Mouse (Mus musculus) macrophage (primary cell): Measurements from ENCODE around the gene Klhl29. TPM values are rescaled to one million over a fixed set of nuclear protein-coding genes. Genes with fewer than 3 reads are reported as not detected.

Experiments
- H3K27ac ChIP-seq: fragments of 350-480 bp; formaldehyde crosslinking; 2 replicates; pipeline ENCODE4 v1.9.0; 2021
- H3K36me3 ChIP-seq: fragments of 350-480 bp; formaldehyde crosslinking; 2 replicates; pipeline ENCODE4 v1.9.0; 2021; ENCODE audit errors: inconsistent target
- H3K4me3 ChIP-seq: fragments of 350-480 bp; formaldehyde crosslinking; 2 replicates; pipeline ENCODE4 v1.9.0; 2021; ENCODE audit errors: inconsistent target
- H3K79me2 ChIP-seq: fragments of 350-480 bp; formaldehyde crosslinking; 2 replicates; pipeline ENCODE4 v1.9.0; 2021; ENCODE audit errors: inconsistent target
- WGBS: methylation state at CpG from one replicate; pipeline ENCODE4 v1.1.7; 2026; ENCODE audit warnings: inconsistent platforms; ENCODE audit not compliant: missing documents; 5-methylcytosine and 5-hydroxymethylcytosine counted together
- polyA plus RNA-seq: library from polyadenylated mRNA; stranded (reverse); fragments of 250-400 nt; gene quantifications from 3 replicates; pipeline ENCODE4 v1.2.4, GENCODE M21; 2018; ENCODE audit warnings: inconsistent platforms

Klhl29 gene
- polyA plus RNA-seq, 1 experiment from 2014 or later: not detected

DNA sequence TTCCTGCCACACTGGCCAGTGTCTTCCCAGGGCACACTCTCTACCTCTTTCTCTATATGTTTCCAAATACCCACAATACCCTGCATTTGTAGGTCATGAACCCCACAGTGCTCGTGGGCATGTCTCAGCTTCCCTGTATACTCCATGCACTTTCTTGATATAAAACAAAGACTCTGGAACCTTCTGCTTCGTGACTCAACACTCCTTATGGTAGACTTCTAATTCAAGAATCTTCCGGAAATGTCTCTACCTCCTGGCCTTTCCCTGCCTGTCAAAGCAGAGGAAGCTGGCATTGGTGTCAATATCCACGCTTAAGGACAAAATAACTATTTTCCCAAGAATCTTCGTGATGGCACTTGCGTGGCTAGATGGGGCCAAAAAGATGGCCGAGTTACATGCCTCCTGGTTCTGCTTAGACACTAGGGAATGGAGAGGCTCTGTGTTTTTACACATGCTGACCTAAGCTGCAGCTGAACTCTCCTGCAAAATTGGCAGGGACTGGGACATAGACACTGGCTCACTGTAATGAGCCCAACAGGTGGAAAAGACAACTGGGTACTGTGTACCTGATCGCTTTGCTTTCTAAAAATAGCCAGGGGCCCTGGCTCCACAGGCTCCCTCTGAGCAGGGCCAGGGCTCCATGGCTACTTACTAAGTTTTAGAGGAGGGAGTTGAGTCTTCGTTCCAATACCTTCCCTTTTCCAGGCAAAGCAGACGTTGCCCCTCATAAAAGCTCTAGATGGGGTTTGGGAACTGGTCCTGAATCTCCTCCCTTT is 130.9 kb downstream of the Klhl29 start:
- H3K79me2 ChIP-seq: no peaks in the 10 kb centered on the region
- H3K27ac ChIP-seq: no peak overlapping the region
- H3K4me3 ChIP-seq: no peak overlapping the region
- H3K36me3 ChIP-seq: no peaks in the 10 kb centered on the region
- WGBS: 88% methylated on average over 10 of the region's 10 CpGs

DNA sequence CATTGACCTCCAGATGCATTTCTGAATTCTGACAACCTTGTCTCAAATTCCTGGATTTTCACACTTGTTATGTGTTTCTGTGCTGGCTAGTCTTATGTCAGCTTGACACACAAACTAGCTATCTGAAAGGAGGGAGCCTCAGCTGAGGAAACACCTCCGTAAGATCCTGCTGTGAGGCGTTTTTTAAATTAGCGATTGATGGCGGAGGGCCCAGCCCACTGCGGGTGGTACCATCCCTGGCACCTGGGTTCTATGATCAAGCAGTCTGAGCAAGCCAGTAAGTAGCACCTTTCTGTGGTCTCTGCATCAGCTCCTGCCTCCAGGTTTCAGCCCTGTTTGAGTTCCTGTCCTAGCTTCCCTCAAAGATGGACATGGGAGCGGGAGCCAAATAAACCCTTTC is 131.6 kb downstream of the Klhl29 start:
- Histone ChIP-seq H3K36me3 (no peaks in the 10 kb centered on the region), H3K4me3 (no peak overlapping the region), H3K79me2 (no peaks in the 10 kb centered on the region), H3K27ac (no peak overlapping the region)
- WGBS: 77% methylated on average over 6 of the region's 6 CpGs

DNA sequence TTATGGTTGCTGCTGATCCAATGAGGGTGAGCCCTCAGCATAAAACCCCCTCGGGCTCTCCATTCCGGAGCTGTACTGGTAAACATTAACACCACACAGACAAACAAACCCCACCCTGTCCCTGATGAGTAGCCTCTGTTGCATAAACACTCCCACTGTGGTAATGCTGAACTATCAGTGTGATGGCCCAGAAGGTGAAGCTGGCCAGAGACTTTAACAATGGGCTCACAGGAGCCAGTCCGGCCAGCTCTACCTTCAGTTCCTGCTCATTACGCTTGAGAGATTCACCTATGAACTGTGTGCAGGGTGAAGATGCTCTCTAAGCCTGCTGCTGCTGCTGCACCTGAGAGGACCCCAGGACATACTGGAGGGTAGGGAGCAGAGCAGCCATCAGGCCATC is 132.0 kb downstream of the Klhl29 start:
- H3K27ac ChIP-seq: no peak overlapping the region
- H3K79me2 ChIP-seq: no peaks in the 10 kb centered on the region
- WGBS: 78% methylated on average over 4 of the region's 4 CpGs
- no peak overlapping the region for H3K4me3 ChIP-seq
- H3K36me3 ChIP-seq: no peaks in the 10 kb centered on the region

DNA sequence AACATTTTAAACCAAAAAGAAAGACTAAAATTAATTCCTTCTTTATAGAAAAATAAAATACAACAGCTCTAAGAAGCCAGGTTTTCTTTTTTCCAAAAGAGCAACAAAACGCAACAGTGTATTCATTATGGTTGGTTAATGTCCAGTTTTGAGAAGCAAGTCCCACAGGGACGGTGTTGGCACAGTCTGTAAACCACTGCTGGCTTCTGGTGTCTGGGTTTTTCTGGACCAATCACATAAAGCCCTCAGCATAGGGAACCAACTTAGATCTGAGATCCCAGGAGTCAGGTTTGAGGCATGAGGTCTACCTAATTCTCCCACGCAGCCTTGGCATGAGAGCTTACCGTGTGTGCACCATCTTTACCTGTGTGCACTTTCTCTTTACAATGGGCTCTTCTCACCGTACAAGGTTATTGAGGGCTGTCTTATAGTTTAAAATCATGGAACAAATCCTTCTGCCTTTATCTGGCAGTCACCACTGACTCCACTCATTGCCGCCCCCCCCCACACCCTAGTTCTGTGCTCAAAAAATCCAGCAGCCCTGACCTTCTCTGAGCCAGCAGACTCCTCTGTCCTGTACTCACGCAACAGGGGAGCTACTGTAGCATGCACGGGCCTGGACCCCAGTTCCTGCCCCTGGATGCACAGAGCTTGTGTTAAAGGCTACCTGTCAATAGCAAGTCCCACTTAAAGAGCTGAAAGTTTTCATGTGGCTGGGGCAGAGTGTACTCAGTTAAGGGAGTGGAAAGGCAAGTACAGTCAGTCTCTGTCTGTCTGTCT is 132.7 kb downstream of the Klhl29 start:
- H3K4me3 ChIP-seq: no peak overlapping the region
- 84% methylated on average over 8 of the region's 8 CpGs for WGBS
- no peak overlapping the region for H3K27ac ChIP-seq
- no peaks in the 10 kb centered on the region for H3K36me3 ChIP-seq
- no peaks in the 10 kb centered on the region for H3K79me2 ChIP-seq

DNA sequence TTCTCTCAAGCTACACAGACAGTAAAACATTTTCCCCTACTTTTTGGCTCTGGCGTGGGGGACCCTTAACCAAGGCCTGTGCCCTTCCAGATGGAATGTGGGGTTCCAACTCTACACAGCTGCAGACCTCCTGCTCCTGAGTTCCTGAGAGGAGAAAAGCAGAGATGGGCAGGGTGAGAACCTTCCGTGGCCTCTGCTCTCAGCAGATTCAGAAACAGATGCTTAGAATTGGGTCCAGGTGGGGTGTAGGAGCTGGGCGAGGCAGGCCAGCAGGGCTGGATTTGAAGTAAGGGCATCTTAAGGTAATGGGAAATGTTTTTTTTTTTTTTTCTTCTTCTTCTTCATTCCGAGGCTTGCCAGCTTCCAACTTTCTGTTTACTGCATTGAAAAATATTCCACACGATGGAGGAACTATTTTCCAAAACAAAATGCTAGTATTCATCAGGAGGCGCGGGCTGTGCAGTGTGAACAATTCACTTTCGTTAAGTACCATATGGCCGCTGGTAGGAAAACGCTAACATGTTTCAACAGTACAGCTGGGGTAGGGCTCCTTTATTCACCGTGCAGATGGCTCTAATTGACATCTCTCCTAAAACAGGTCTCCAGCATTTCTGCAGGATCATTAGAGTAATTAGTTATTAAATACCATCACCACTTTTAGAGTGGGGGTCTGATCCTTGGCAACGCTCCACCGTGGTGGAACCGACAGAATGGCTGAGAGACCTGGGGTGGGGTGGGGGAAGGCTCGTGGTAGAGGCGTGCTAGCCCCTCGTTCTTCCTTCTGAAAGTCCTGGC is 135.8 kb downstream of the Klhl29 start:
- Histone ChIP-seq H3K79me2 (no peaks in the 10 kb centered on the region), H3K4me3 (no peak overlapping the region), H3K27ac (no peak overlapping the region), H3K36me3 (no peaks in the 10 kb centered on the region)
- WGBS: 90% methylated on average over 17 of the region's 17 CpGs

DNA sequence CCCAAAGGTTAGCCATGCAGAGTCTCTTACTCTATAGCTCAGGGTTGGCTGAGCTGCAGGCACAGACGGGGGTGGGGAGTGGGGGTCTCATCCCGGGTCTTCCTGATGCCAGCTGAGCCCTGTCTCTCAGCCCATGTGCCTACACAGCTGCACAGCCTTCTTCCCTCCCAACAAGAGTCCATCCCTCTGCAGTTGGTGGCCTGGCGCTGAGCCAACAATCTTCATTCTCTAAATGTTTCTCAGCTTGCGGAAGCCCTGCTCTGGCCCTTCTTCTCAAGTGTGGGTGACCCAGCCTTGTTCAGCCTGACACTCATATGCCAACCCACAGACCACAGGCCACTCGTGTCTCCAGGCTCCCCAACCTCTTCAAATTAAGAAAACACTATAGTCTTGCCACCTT is 138.4 kb downstream of the Klhl29 start:
- Histone ChIP-seq H3K36me3 (no peaks in the 10 kb centered on the region), H3K27ac (no peak overlapping the region), H3K79me2 (no peaks in the 10 kb centered on the region), H3K4me3 (no peak overlapping the region)
- 61% methylated on average over 5 of the region's 5 CpGs for WGBS

DNA sequence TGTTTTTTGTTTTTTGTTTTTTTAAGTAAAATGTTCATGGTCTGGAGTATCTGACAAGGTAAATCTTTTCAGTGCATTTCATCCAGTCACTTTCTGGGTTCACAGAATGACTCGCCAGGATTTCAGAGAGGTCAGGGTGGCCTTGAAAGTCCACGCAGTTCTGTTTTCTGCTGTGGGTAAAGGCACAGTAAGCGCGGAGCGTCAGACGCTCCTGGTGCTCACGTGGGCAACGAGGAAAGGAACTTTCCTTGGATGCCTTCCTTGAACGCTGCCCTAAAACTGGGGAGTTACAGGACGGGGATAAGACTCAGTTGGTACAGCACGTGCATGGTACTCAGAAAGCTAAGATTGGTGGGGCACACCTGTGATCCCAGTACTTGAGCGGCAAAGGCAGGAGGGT is 139.9 kb downstream of the Klhl29 start:
- Histone ChIP-seq H3K79me2 (no peaks in the 10 kb centered on the region), H3K4me3 (no peak overlapping the region), H3K27ac (no peak overlapping the region), H3K36me3 (no peaks in the 10 kb centered on the region)
- WGBS: 95% methylated on average over 12 of the region's 12 CpGs

DNA sequence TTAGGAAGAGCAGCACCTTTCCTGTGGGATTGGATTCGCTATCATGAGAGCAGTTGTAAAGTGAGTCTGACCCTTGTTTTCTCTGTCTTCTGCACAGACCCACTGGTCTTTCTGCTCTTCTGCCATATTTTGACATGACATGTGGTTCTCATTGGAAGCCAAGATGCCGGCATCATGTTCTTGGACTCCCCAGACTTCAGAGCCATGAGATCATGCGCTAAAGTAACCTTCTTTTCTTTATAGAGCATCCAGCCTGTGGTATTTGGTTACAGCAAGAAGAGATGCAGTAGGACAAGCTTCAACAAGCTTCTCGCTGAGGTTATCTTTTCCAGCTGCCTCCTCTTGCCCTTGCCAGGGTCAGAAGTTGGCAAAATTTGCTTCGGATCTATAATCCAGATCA is 145.0 kb downstream of the Klhl29 start:
- Histone ChIP-seq H3K27ac (no peak overlapping the region), H3K79me2 (no peaks in the 10 kb centered on the region), H3K4me3 (no peak overlapping the region), H3K36me3 (no peaks in the 10 kb centered on the region)
- 95% methylated on average over 5 of the region's 5 CpGs for WGBS

DNA sequence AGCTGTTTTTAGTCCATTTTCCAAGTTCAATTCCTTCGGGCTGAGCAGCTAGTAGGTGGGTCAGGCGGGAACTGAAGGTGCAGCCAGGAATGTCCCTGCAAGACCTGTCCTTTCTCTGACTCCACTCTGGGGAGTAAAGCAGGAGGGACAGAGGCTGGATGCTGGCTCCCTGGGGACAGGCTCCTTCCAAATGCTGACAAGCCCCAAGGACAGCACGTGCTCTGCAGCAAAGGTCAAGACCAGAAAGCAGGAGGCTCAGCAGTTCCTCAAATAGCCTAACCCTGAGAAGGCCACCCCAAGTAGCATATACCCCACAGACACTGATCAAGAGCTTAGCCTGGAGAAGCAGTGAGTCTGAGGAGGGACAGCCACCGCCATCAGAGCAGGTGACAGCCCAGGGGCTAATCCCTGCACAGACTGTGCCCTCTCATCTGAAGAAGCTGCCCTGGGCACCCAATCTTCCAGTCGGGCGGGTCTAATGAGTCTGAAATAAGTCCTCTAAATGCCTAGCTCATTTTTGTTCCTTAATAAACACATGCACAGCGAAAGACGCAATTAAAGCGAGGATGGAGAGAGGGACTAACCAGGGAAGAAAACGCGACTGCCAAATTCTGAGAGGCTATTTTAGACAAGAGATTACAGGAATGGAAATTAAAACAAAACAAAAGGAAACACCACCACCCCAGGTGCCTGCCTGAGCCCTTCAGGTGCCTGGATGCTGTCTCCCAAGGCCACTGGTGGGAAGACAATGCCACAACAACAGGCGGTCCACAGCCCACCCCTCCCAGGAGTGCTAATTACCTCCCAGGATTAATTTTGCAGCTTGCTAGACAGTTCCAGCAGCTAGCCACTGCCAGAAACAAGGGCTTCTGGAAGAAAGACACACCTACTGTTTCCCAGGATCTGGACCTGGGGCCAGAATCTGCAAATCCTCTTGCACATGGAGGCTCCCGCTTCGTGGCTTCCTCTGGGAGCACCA is 148.5 kb downstream of the Klhl29 start:
- whole genome bisulfite sequencing: 81% methylated on average over 14 of the region's 14 CpGs
- no peaks in the 10 kb centered on the region for H3K79me2 ChIP-seq
- H3K36me3 ChIP-seq: no peaks in the 10 kb centered on the region
- H3K4me3 ChIP-seq: no peak overlapping the region
- H3K27ac ChIP-seq: no peak overlapping the region

DNA sequence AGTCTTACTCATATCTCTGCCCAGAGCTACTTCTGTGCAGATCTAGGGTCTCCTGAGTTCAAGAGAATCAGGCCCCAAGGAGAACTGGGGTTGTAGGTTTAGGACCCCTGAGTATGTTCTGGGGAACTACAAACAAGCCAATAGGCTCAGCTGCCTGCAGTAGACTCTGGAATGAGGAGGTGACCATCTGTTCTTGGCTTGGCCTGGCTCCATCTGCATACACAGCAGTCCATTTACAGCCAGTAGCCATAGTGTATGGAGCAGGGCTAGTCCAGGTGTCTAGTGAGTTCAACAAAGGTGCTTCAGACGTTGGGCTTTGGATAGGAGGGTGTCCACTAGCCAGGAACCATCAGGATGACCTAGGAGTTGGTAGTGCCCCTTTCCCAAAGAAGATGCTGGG is 151.9 kb downstream of the Klhl29 start:
- no peak overlapping the region for H3K27ac ChIP-seq
- H3K79me2 ChIP-seq: no peaks in the 10 kb centered on the region
- no peaks in the 10 kb centered on the region for H3K36me3 ChIP-seq
- no peak overlapping the region for H3K4me3 ChIP-seq
- 53% methylated on average over 1 of the region's 1 CpGs for WGBS

DNA sequence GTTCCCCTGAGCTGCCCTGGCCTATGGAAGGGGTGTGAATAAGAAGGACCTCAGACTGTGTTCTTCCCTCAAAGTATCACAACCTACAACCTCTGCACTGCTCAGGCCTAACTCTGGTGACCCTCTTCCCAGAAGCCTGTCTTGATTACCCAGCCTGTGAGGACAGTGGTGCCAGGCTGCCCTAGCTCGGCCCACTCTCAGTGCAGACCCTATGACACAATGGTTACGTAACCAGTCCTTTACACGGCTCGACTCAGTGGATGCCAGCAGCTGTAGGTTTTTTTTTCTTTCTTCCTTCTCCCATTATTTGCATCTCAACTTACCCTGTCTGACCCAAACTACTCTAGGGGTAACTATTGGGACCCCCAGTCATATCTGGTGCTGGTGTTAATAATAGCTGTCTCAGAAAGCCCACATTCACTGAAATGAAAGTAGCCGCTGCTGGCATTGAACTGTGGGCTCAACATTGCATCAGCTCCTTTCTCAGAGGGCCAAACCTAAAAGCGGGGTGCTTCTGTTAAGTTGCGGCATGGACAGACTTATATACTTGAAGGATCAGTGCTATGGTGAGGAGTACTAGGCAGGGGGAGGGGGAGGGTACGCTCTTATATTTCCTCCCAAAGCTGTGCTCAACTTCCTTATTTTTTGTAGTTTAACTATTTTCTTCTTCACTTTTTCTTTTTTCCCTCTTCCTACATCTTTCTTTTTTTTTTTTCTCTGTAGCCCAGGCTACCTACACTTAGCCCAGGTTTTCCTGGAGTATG is 152.9 kb downstream of the Klhl29 start:
- Histone ChIP-seq H3K36me3 (no peaks in the 10 kb centered on the region), H3K4me3 (no peak overlapping the region), H3K79me2 (no peaks in the 10 kb centered on the region), H3K27ac (no peak overlapping the region)
- 39% methylated on average over 8 of the region's 8 CpGs for WGBS

DNA sequence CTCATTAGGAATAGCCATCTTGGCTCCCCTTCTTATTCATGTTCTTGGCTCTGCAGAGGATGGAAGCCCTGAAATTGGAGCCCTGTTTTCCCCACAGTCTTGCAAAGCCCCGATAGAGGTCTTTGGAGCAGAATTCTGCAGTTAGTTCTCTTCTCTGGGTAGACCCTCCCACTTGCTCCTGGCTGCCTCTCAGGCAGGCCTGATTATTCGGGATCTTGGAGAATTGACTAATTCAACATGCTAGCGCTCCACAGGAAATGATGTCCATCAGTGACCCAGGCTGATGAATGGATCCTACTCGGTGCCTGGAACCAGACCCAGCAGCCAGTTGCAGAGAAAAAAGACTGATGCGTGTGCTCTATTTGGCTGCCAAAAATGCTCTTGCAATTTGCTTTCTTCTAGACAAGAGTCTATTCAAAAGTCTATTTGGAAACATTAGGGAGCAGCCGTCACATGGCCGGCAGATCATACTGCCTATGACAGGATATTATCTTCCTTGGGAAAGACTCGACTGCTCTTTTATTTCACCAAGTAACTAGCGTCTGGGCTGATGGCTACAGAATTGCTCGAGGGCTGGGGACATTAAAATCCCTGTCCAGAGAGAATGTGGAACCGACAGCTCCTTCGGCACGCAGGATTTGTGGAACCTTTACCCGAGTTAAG is 155.4 kb downstream of the Klhl29 start:
- H3K36me3 ChIP-seq: no peaks in the 10 kb centered on the region
- WGBS: 89% methylated on average over 13 of the region's 14 CpGs
- H3K4me3 ChIP-seq: no peak overlapping the region
- H3K27ac ChIP-seq: no peak overlapping the region
- no peaks in the 10 kb centered on the region for H3K79me2 ChIP-seq
